Mouse (Mus musculus) ES-E14 (cell line): ENCODE results near the gene Zfp317.

Source experiments
- CHD2 ChIP-seq: IDR thresholded peaks from 2 replicates; pipeline ENCODE4 v1.6.1; 2014; ENCODE audit warnings: mild to moderate bottlenecking, low read depth, low read length, inconsistent platforms
- ZC3H11A ChIP-seq: IDR thresholded peaks from 2 replicates; pipeline ENCODE4 v1.6.1; 2012; ENCODE audit warnings: low read depth, mild to moderate bottlenecking, inconsistent platforms, low read length, borderline replicate concordance
- ZNF384 ChIP-seq: IDR thresholded peaks from 2 replicates; pipeline ENCODE4 v1.6.1; 2012; ENCODE audit warnings: low read depth, low read length, inconsistent platforms

- no peak for TF ChIP-seq ZC3H11A
- TF ChIP-seq ZNF384: no peak
- TF ChIP-seq CHD2: no peak
Observed at GRCm38 (mm10) chr9:19691426-19691825, 69.5 kb downstream of the Zfp317 start.
